Comparison of ENCODE assay signal across 23 mouse cellular contexts in the genomic region with DNA sequence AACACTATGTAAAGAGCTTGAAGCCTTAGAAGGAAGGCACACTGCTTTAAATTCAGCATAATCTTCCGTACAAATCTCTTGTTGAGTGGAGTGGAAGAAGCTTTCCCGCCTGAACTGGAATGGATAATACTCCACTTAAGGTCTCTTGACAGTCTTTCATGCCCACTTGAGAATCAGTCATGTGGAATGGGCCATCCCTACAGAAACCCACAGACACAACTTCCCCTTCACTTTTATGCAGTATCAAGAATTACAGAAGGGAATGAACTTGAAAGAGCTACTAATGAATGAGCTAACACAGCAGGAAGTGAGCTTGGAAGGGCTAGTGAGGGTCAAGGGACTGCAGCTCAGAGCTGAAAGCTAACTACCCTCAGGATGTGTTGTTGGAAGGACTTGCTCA.
A peak's percentile ranks its signal among the peaks of the same experiment; 100 is the strongest.
DNase-seq lines count a peak whose midpoint lies in the region; ATAC-seq and TF ChIP-seq lines count a peak whose summit lies in the region.
"Had no signal": no experiment of that assay in that cellular context is flagged by ENCODE, and none has a peak within 500 bp of the region (broad histone marks: within the 10 kb centered on the region; RNA-seq: fewer than 3 reads in every experiment).

No protein-coding gene starts in this region.

- intact Hi-C loops in heart, postnatal 36 days (cut with DNase I): no loop called here

- H3K36me3 ChIP-seq in hindbrain, postnatal 0 days (ENCODE audit: insufficient read depth, low read length): no peaks in the 10 kb centered on the region
- no peaks in the 10 kb centered on the region for H3K36me3 ChIP-seq in hindbrain, embryonic 12.5 days
- no peaks in the 10 kb centered on the region for H3K36me3 ChIP-seq in forebrain, embryonic 15.5 days
- H3K36me3 ChIP-seq: heart, embryonic 15.5 days; neural tube, embryonic 13.5 days; stomach, embryonic 15.5 days had no signal

- no peak overlapping the region for H3K4me3 ChIP-seq in hindbrain, postnatal 0 days (ENCODE audit: low read length)
- H3K4me3 ChIP-seq in hindbrain, embryonic 12.5 days: no peak overlapping the region
- no peak overlapping the region for H3K4me3 ChIP-seq in forebrain, embryonic 15.5 days
- H3K4me3 ChIP-seq: erythroblast, embryonic 14.5 days; heart, embryonic 15.5 days; left cerebral cortex, adult 2 months; neural tube, embryonic 13.5 days; stomach, embryonic 15.5 days had no signal

- no peak for ATAC-seq in hindbrain, postnatal 0 days
- no peak for ATAC-seq in hindbrain, embryonic 12.5 days (ENCODE audit: low FRiP score)
- peak; percentile 16; the same call in 1 of the 2 replicates for ATAC-seq in forebrain, embryonic 15.5 days (replicated peaks)
- ATAC-seq: liver, postnatal 0 days had no signal

- no peak overlapping the region for H3K4me2 ChIP-seq in hindbrain, postnatal 0 days (ENCODE audit: low read depth, low read length)
- H3K4me2 ChIP-seq in hindbrain, embryonic 12.5 days (replicated peaks): no peak overlapping the region
- no peak overlapping the region for H3K4me2 ChIP-seq in forebrain, embryonic 15.5 days (replicated peaks)
- H3K4me2 ChIP-seq: heart, embryonic 15.5 days; neural tube, embryonic 13.5 days; stomach, embryonic 15.5 days had no signal

- peak; percentile 3 for DNase-seq in hindbrain, postnatal 0 days (ENCODE audit: low spot score)
- peak; percentile 95 for DNase-seq in Muller cell, postnatal 12 days (ENCODE audit: inconsistent ontology term)
- peak; percentile 12 for DNase-seq in embryo, embryonic 11 days
- no peak for DNase-seq in ovary, postnatal 14 days (ENCODE audit: low spot score)
- no peak for DNase-seq in right cerebral cortex, postnatal 10 days (ENCODE audit: low spot score in 2 of 2)
- DNase-seq in heart, postnatal 36 days: no peak
- DNase-seq: adrenal gland, adult 2 months; cerebellum, postnatal 10 days; gastrocnemius, postnatal 25 days; kidney, adult 18-20 months; kidney, postnatal 25 days; left cerebral cortex, postnatal 4 days; liver, postnatal 0 days; lung, postnatal 10 days; thymus, adult 2 months had no signal

- no peaks in the 10 kb centered on the region for H3K9me3 ChIP-seq in hindbrain, postnatal 0 days (ENCODE audit: low read length)
- no peaks in the 10 kb centered on the region for H3K9me3 ChIP-seq in hindbrain, embryonic 12.5 days (replicated peaks)
- no peaks in the 10 kb centered on the region for H3K9me3 ChIP-seq in forebrain, embryonic 15.5 days
- H3K9me3 ChIP-seq: heart, embryonic 15.5 days; neural tube, embryonic 13.5 days; stomach, embryonic 15.5 days had no signal

- H3K27me3 ChIP-seq in hindbrain, postnatal 0 days (ENCODE audit: insufficient read depth, low read length): no peaks in the 10 kb centered on the region
- no peaks in the 10 kb centered on the region for H3K27me3 ChIP-seq in hindbrain, embryonic 12.5 days
- no peaks in the 10 kb centered on the region for H3K27me3 ChIP-seq in forebrain, embryonic 15.5 days
- H3K27me3 ChIP-seq: CH12.LX; heart, embryonic 15.5 days; neural tube, embryonic 13.5 days; stomach, embryonic 15.5 days had no signal

- TF ChIP-seq CTCF in hindbrain, postnatal 0 days (IDR thresholded peaks at IDR 0.05; ENCODE audit: low read depth): no peak

- H3K9ac ChIP-seq in hindbrain, postnatal 0 days (replicated peaks; ENCODE audit: low read length): no peak overlapping the region
- no peak overlapping the region for H3K9ac ChIP-seq in hindbrain, embryonic 12.5 days
- no peak overlapping the region for H3K9ac ChIP-seq in forebrain, embryonic 15.5 days (replicated peaks)
- H3K9ac ChIP-seq: heart, embryonic 15.5 days; liver, postnatal 0 days; neural tube, embryonic 13.5 days; stomach, embryonic 15.5 days had no signal

- H3K27ac ChIP-seq in hindbrain, postnatal 0 days: no peak overlapping the region
- no peak overlapping the region for H3K27ac ChIP-seq in hindbrain, embryonic 12.5 days
- H3K27ac ChIP-seq in forebrain, embryonic 15.5 days (replicated peaks): no peak overlapping the region
- H3K27ac ChIP-seq: heart, embryonic 15.5 days; left cerebral cortex, adult 2 months; neural tube, embryonic 13.5 days; stomach, embryonic 15.5 days had no signal

- no peaks in the 10 kb centered on the region for H3K4me1 ChIP-seq in hindbrain, postnatal 0 days (ENCODE audit: insufficient read depth, low read length)
- H3K4me1 ChIP-seq in hindbrain, embryonic 12.5 days: no peaks in the 10 kb centered on the region
- H3K4me1 ChIP-seq in forebrain, embryonic 15.5 days: no peaks in the 10 kb centered on the region
- H3K4me1 ChIP-seq: heart, embryonic 15.5 days; neural tube, embryonic 13.5 days; stomach, embryonic 15.5 days had no signal

- WGBS in hindbrain, postnatal 0 days: 39% methylated on average over 2 of the region's 2 CpGs
- WGBS in hindbrain, embryonic 12.5 days: 49% methylated on average over 2 of the region's 2 CpGs
- WGBS in forebrain, embryonic 15.5 days: 15% methylated on average over 2 of the region's 2 CpGs

Comparison
In these comparisons a context has a peak if more than half of its experiments do, and no peak if none do; other contexts are left out.
1. DNase-seq: peak in hindbrain, postnatal 0 days (single experiment), Muller cell, postnatal 12 days (single experiment) and embryo, embryonic 11 days (single experiment); none in ovary, postnatal 14 days (single experiment), right cerebral cortex, postnatal 10 days (0 of 2) and heart, postnatal 36 days (0 of 2).